Mouse (Mus musculus): ENCODE measurements around the gene Tmtc2.

GRCm38 (mm10) chr10:105401754-105402480 lies 172.3 kb downstream of the Tmtc2 start:
- TF ChIP-seq E2F4 (IDR thresholded peaks at IDR 0.05; ENCODE audit: insufficient replicate concordance, low read depth, low read length) (no peak), MYC (IDR thresholded peaks at IDR 0.05; ENCODE audit: low read depth, low read length) (no peak), USF1 (IDR thresholded peaks at IDR 0.05; ENCODE audit: low read depth, low read length) (no peak), CTCF (conservative IDR thresholded peaks at IDR 0.05 in 1 of 2, IDR thresholded peaks at IDR 0.05 in 1 of 2; ENCODE audit: low read depth in 2 of 2, low read length in 2 of 2) (no peak), MAX (IDR thresholded peaks at IDR 0.05; ENCODE audit: low read length) (no peak), ZNF384 (IDR thresholded peaks at IDR 0.05; ENCODE audit: low read depth, low read length) (no peak), CHD2 (IDR thresholded peaks at IDR 0.05; ENCODE audit: low read length) (no peak), BHLHE40 (IDR thresholded peaks at IDR 0.05; ENCODE audit: low read depth, low read length) (no peak), TCF12 (IDR thresholded peaks at IDR 0.05; ENCODE audit: low read depth, low read length) (no peak), ZKSCAN1 (IDR thresholded peaks at IDR 0.05; ENCODE audit: borderline replicate concordance, low read depth, low read length) (no peak), RAD21 (IDR thresholded peaks at IDR 0.05; ENCODE audit: low read depth, low read length) (no peak), ETS1 (conservative IDR thresholded peaks at IDR 0.05; ENCODE audit: low read depth, low read length) (no peak), POLR2A (IDR thresholded peaks at IDR 0.05; ENCODE audit: low read depth, low read length) (no peak)

All from CH12.LX (cell line).